Mouse (Mus musculus): Measurements from ENCODE around the gene Acads. TPM values are rescaled to one million over a fixed set of nuclear protein-coding genes. Genes with fewer than 3 reads are reported as not detected.
"Not testable (repeated sequence)": the region's sequence is repeated elsewhere in the genome, so short reads cannot be mapped to it uniquely, and the experiment has no call there.

The Acads gene
- polyA plus RNA-seq, 2 experiments = 27.6 to 50.5 TPM

GRCm38 (mm10) chr5:115076144-115076901, 42.8 kb downstream of the Acads start:
- H3K9me3 ChIP-seq (ENCODE audit: control insufficient read depth, low read length) = no peaks in the 10 kb centered on the region
- peaks cover 9% of the 10 kb centered on the region for H3K4me1 ChIP-seq (ENCODE audit: control insufficient read depth, insufficient read depth, low read length)
- no peak for TF ChIP-seq POLR2A (IDR thresholded peaks at IDR 0.05; ENCODE audit: borderline replicate concordance, extremely low read depth, insufficient read depth, insufficient read length)
- H3K27me3 ChIP-seq (ENCODE audit: control insufficient read depth, insufficient read depth, low read length) = no peaks in the 10 kb centered on the region
- no peak overlapping the region for H3K27ac ChIP-seq (replicated peaks; ENCODE audit: low read depth, low read length)
- H3K4me3 ChIP-seq (replicated peaks; ENCODE audit: low read length) = no peak overlapping the region
- DNase-seq (ENCODE audit: low spot score) (peak; percentile 55), ATAC-seq (ENCODE audit: low FRiP score, low read depth) (no peak)
- H3K9ac ChIP-seq (ENCODE audit: low read depth, low read length, severe bottlenecking) = no peak overlapping the region
- H3K4me2 ChIP-seq (replicated peaks; ENCODE audit: low read depth, low read length, severe bottlenecking) = no peak overlapping the region
- 58% methylated on average over 5 of the region's 5 CpGs for WGBS
- peaks cover 18% of the 10 kb centered on the region for H3K36me3 ChIP-seq (ENCODE audit: control insufficient read depth, insufficient read depth, low read length)

GRCm38 (mm10) chr5:115074749-115075148, 44.4 kb downstream of the Acads start:
- no peak overlapping the region for H3K27ac ChIP-seq (replicated peaks; ENCODE audit: low read depth, low read length)
- no peak for ATAC-seq (ENCODE audit: low FRiP score, low read depth)
- no peak overlapping the region for H3K4me3 ChIP-seq (replicated peaks; ENCODE audit: low read length)
- peaks cover 13% of the 10 kb centered on the region for H3K4me1 ChIP-seq (ENCODE audit: control insufficient read depth, insufficient read depth, low read length)
- no peak for DNase-seq (ENCODE audit: low spot score)
- H3K36me3 ChIP-seq (ENCODE audit: control insufficient read depth, insufficient read depth, low read length) = peaks cover 18% of the 10 kb centered on the region
- no peak overlapping the region for H3K9ac ChIP-seq (ENCODE audit: low read depth, low read length, severe bottlenecking)
- WGBS = 76% methylated on average over 4 of the region's 4 CpGs
- TF ChIP-seq POLR2A (IDR thresholded peaks at IDR 0.05; ENCODE audit: borderline replicate concordance, extremely low read depth, insufficient read depth, insufficient read length) = no peak
- H3K4me2 ChIP-seq (replicated peaks; ENCODE audit: low read depth, low read length, severe bottlenecking) = no peak overlapping the region
- H3K27me3 ChIP-seq (ENCODE audit: control insufficient read depth, insufficient read depth, low read length) = no peaks in the 10 kb centered on the region
- H3K9me3 ChIP-seq (ENCODE audit: control insufficient read depth, low read length) = no peaks in the 10 kb centered on the region

- H3K4me3 ChIP-seq (replicated peaks; ENCODE audit: low read length) = not testable (repeated sequence)
Observed at GRCm38 (mm10) chr5:115073306-115073705, 45.8 kb downstream of the Acads start.

GRCm38 (mm10) chr5:115072143-115072542, 47.0 kb downstream of the Acads start:
- no peak for TF ChIP-seq POLR2A (IDR thresholded peaks at IDR 0.05; ENCODE audit: borderline replicate concordance, extremely low read depth, insufficient read depth, insufficient read length)
- ATAC-seq (ENCODE audit: low FRiP score, low read depth) (no peak), DNase-seq (ENCODE audit: low spot score) (peak; percentile 71)
- H3K4me3 ChIP-seq (replicated peaks; ENCODE audit: low read length) = no peak overlapping the region
- no peak overlapping the region for H3K27ac ChIP-seq (replicated peaks; ENCODE audit: low read depth, low read length)
- H3K27me3 ChIP-seq (ENCODE audit: control insufficient read depth, insufficient read depth, low read length) = no peaks in the 10 kb centered on the region
- peaks cover 18% of the 10 kb centered on the region for H3K36me3 ChIP-seq (ENCODE audit: control insufficient read depth, insufficient read depth, low read length)
- H3K4me2 ChIP-seq (replicated peaks; ENCODE audit: low read depth, low read length, severe bottlenecking) = no peak overlapping the region
- H3K9ac ChIP-seq (ENCODE audit: low read depth, low read length, severe bottlenecking) = no peak overlapping the region
- peaks cover 13% of the 10 kb centered on the region for H3K4me1 ChIP-seq (ENCODE audit: control insufficient read depth, insufficient read depth, low read length)
- H3K9me3 ChIP-seq (ENCODE audit: control insufficient read depth, low read length) = no peaks in the 10 kb centered on the region
- 71% methylated on average over 7 of the region's 7 CpGs for WGBS

More at GRCm38 (mm10) chr5:115073306-115073705, 45.8 kb downstream of the Acads start:
- H3K27me3 ChIP-seq (ENCODE audit: control insufficient read depth, insufficient read depth, low read length); DNase-seq (ENCODE audit: low spot score); H3K9me3 ChIP-seq (ENCODE audit: control insufficient read depth, low read length); ATAC-seq (ENCODE audit: low FRiP score, low read depth); H3K4me2 ChIP-seq (replicated peaks; ENCODE audit: low read depth, low read length, severe bottlenecking); H3K27ac ChIP-seq (replicated peaks; ENCODE audit: low read depth, low read length); H3K9ac ChIP-seq (ENCODE audit: low read depth, low read length, severe bottlenecking): not testable (repeated sequence)
- Histone ChIP-seq H3K36me3 (ENCODE audit: control insufficient read depth, insufficient read depth, low read length) (peaks cover 18% of the 10 kb centered on the region), H3K4me1 (ENCODE audit: control insufficient read depth, insufficient read depth, low read length) (peaks cover 13% of the 10 kb centered on the region)
- 28% methylated on average over 8 of the region's 8 CpGs for WGBS

GRCm38 (mm10) chr5:115071096-115071901, 47.8 kb downstream of the Acads start:
- H3K4me3 ChIP-seq (replicated peaks; ENCODE audit: low read length) = no peak overlapping the region
- no peak for ATAC-seq (ENCODE audit: low FRiP score, low read depth)
- H3K9ac ChIP-seq (ENCODE audit: low read depth, low read length, severe bottlenecking) = no peak overlapping the region
- H3K27me3 ChIP-seq (ENCODE audit: control insufficient read depth, insufficient read depth, low read length) = no peaks in the 10 kb centered on the region
- WGBS = 79% methylated on average over 11 of the region's 11 CpGs
- no peak overlapping the region for H3K4me2 ChIP-seq (replicated peaks; ENCODE audit: low read depth, low read length, severe bottlenecking)
- peak; percentile 40 for DNase-seq (ENCODE audit: low spot score)
- 0 out of 2 replicates have a peak overlapping the region, but pooled peaks have one; percentile 7 for H3K27ac ChIP-seq (replicated peaks; ENCODE audit: low read depth, low read length)
- no peak for TF ChIP-seq POLR2A (IDR thresholded peaks at IDR 0.05; ENCODE audit: borderline replicate concordance, extremely low read depth, insufficient read depth, insufficient read length)
- H3K36me3 ChIP-seq (ENCODE audit: control insufficient read depth, insufficient read depth, low read length) = peaks cover 17% of the 10 kb centered on the region
- no peaks in the 10 kb centered on the region for H3K9me3 ChIP-seq (ENCODE audit: control insufficient read depth, low read length)
- H3K4me1 ChIP-seq (ENCODE audit: control insufficient read depth, insufficient read depth, low read length) = peaks cover 13% of the 10 kb centered on the region
